Comparison of ENCODE assay signal across 8 mouse cellular contexts in the genomic region with DNA sequence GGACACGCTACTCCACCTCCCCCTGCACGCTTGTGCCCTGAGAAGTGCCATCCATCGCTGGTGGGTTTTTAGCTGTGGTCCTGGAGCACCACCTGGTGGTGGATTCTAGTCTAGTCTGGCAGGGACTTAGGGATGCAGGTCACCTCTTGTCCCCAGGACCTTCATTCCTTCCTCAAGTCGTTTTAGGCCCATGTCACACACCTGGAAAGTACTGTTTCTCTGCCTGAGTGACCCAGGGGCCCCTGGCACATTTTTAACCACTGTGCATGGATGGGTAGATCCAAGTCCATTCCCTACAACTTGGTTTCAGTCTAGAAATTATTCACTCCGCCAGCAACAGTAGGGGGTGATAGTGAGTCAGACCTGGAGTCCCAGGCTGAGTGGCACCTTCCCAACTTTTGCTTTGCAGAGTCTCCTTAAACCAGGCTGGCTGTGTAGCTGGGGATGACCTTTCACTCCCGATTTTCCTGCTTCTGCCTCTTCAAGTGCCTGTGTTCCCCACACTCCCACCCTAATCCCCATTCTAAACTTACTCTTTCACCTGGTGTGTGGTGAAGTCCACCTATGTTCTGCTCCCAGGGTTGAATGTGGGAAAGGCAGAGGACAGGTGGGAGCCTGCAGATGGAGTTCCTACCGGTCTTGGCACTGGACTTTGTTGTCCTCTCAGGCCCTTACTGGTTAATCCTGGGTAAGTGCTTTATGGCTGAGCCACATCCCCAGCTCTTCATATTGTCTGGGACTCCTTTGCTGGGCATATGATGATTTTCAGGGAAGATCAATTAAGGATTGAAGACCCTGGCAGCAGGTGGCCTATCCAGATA. TPM values are rescaled to one million over a fixed set of nuclear protein-coding genes. Genes with fewer than 3 reads are reported as not detected.
DNase-seq lines count a peak whose midpoint lies in the region; ATAC-seq and TF ChIP-seq lines count a peak whose summit lies in the region.

No protein-coding gene starts in this region.

- TF ChIP-seq POLR2A in bone marrow macrophage, adult 2 months (IDR thresholded peaks at IDR 0.05; ENCODE audit: borderline replicate concordance, low read depth, low read length), result no peak
- no peak for TF ChIP-seq POLR2A in embryonic fibroblast, embryonic 13.5 days (IDR thresholded peaks at IDR 0.05; ENCODE audit: low read depth, low read length)

- H3K9ac ChIP-seq in heart, embryonic 16.5 days (ENCODE audit: low read length), result no peak overlapping the region
- no peak overlapping the region for H3K9ac ChIP-seq in liver, embryonic 14.5 days (replicated peaks)
- H3K9ac ChIP-seq in neural tube, embryonic 11.5 days (ENCODE audit: low read length), result no peak overlapping the region
- H3K9ac ChIP-seq in stomach, postnatal 0 days (ENCODE audit: low read length), result no peak overlapping the region

- ATAC-seq in heart, embryonic 16.5 days (replicated peaks; ENCODE audit: extremely low read depth, insufficient read depth, low FRiP score), result peak; percentile 51
- ATAC-seq in liver, embryonic 14.5 days (ENCODE audit: insufficient read depth), result peak; percentile 54
- ATAC-seq in neural tube, embryonic 11.5 days (ENCODE audit: insufficient read depth, low FRiP score, low TSS enrichment), result peak; percentile 42
- peak; percentile 67 for ATAC-seq in stomach, postnatal 0 days (ENCODE audit: low FRiP score, low TSS enrichment)

- peaks cover 60% of the 10 kb centered on the region for H3K36me3 ChIP-seq in heart, embryonic 16.5 days (ENCODE audit: control insufficient read depth, insufficient read depth)
- H3K36me3 ChIP-seq in liver, embryonic 14.5 days (replicated peaks; ENCODE audit: control insufficient read depth, insufficient read depth, low read depth), result peaks cover 16% of the 10 kb centered on the region
- peaks cover 13% of the 10 kb centered on the region for H3K36me3 ChIP-seq in neural tube, embryonic 11.5 days (ENCODE audit: control insufficient read depth, insufficient read depth, low read length)
- H3K36me3 ChIP-seq in stomach, postnatal 0 days (ENCODE audit: control insufficient read depth, insufficient read depth, low read length), result peaks cover 18% of the 10 kb centered on the region

- WGBS in heart, embryonic 16.5 days, result 16% methylated on average over 7 of the region's 7 CpGs
- 15% methylated on average over 7 of the region's 7 CpGs for WGBS in liver, embryonic 14.5 days (ENCODE audit: insufficient replicate concordance)
- WGBS in neural tube, embryonic 11.5 days, result 10% methylated on average over 7 of the region's 7 CpGs
- WGBS in stomach, postnatal 0 days, result 10% methylated on average over 7 of the region's 7 CpGs

- no peak overlapping the region for H3K4me3 ChIP-seq in bone marrow macrophage, adult 2 months (ENCODE audit: insufficient read depth, low read length)
- H3K4me3 ChIP-seq in embryonic fibroblast, embryonic 13.5 days (ENCODE audit: insufficient read depth, low read length), result no peak overlapping the region
- no peak overlapping the region for H3K4me3 ChIP-seq in heart, embryonic 16.5 days (ENCODE audit: low read length)
- H3K4me3 ChIP-seq in liver, embryonic 14.5 days (ENCODE audit: insufficient read depth in 1 of 2, low read depth in 2 of 2, low read length in 2 of 2), result no peak overlapping the region
- no peak overlapping the region for H3K4me3 ChIP-seq in neural tube, embryonic 11.5 days (ENCODE audit: low read depth, low read length)
- no peak overlapping the region for H3K4me3 ChIP-seq in stomach, postnatal 0 days (ENCODE audit: low read depth, low read length)

- no peaks in the 10 kb centered on the region for H3K9me3 ChIP-seq in heart, embryonic 16.5 days (replicated peaks; ENCODE audit: control insufficient read depth, low read length)
- H3K9me3 ChIP-seq in liver, embryonic 14.5 days (ENCODE audit: control insufficient read depth, low read length), result no peaks in the 10 kb centered on the region
- H3K9me3 ChIP-seq in neural tube, embryonic 11.5 days (ENCODE audit: control insufficient read depth, low read length), result no peaks in the 10 kb centered on the region
- no peaks in the 10 kb centered on the region for H3K9me3 ChIP-seq in stomach, postnatal 0 days (ENCODE audit: control insufficient read depth, low read length)

- no peak overlapping the region; the same call in 1 of the 2 replicates for H3K27ac ChIP-seq in bone marrow macrophage, adult 2 months (ENCODE audit: insufficient read depth, low read depth, low read length)
- H3K27ac ChIP-seq in embryonic fibroblast, embryonic 13.5 days (ENCODE audit: insufficient read depth, low read length), result no peak overlapping the region; the same call in 1 of the 2 replicates
- H3K27ac ChIP-seq in heart, embryonic 16.5 days (ENCODE audit: low read length), result peak overlapping the region; percentile 34; the same call in 1 of the 2 replicates
- H3K27ac ChIP-seq in liver, embryonic 14.5 days, result no peak overlapping the region
- no peak overlapping the region for H3K27ac ChIP-seq in neural tube, embryonic 11.5 days (ENCODE audit: low read depth, low read length)
- H3K27ac ChIP-seq in stomach, postnatal 0 days (replicated peaks), result 0 out of 2 replicates have a peak overlapping the region, but pooled peaks have one; percentile 13

- DNase-seq in CD8-positive naive resting alpha-beta T cell, adult 2 months (ENCODE audit: low read depth in 2 of 2, low spot score in 2 of 2), result peak; percentile 74 to 83
- DNase-seq in kidney, postnatal 25 days, result peak; percentile 86 to 89
- DNase-seq in liver, embryonic 14.5 days (ENCODE audit: low read depth in 3 of 3, low spot score in 3 of 3), result peak; percentile 62 to 63 (median 63)
- peak; percentile 86 for DNase-seq in neural tube, embryonic 11.5 days (ENCODE audit: low spot score)
- DNase-seq in stomach, postnatal 0 days (ENCODE audit: low spot score), result peak; percentile 86

- H3K27me3 ChIP-seq in heart, embryonic 16.5 days (ENCODE audit: control insufficient read depth, insufficient read depth, low read length), result no peaks in the 10 kb centered on the region
- no peaks in the 10 kb centered on the region for H3K27me3 ChIP-seq in liver, embryonic 14.5 days (ENCODE audit: control insufficient read depth, insufficient read depth, low read length)
- H3K27me3 ChIP-seq in neural tube, embryonic 11.5 days (ENCODE audit: control insufficient read depth, insufficient read depth, low read length), result no peaks in the 10 kb centered on the region
- no peaks in the 10 kb centered on the region for H3K27me3 ChIP-seq in stomach, postnatal 0 days (ENCODE audit: control insufficient read depth, insufficient read depth, low read length)

- peak; percentile 67 for TF ChIP-seq CTCF in bone marrow macrophage, adult 2 months (IDR thresholded peaks at IDR 0.05; ENCODE audit: low read depth, low read length)
- TF ChIP-seq CTCF in embryonic fibroblast, embryonic 13.5 days (IDR thresholded peaks at IDR 0.05; ENCODE audit: borderline replicate concordance, insufficient read depth, low read length), result peak; percentile 87
- TF ChIP-seq CTCF in liver, embryonic 14.5 days (IDR thresholded peaks at IDR 0.05; ENCODE audit: low read depth), result peak; percentile 94
- TF ChIP-seq CTCF in stomach, postnatal 0 days (IDR thresholded peaks at IDR 0.05; ENCODE audit: low read depth), result peak; percentile 86

- H3K4me2 ChIP-seq in heart, embryonic 16.5 days (ENCODE audit: low read depth, low read length), result no peak overlapping the region
- H3K4me2 ChIP-seq in liver, embryonic 14.5 days (ENCODE audit: low read depth), result no peak overlapping the region
- no peak overlapping the region for H3K4me2 ChIP-seq in neural tube, embryonic 11.5 days (ENCODE audit: low read depth)
- H3K4me2 ChIP-seq in stomach, postnatal 0 days (replicated peaks; ENCODE audit: low read depth), result no peak overlapping the region

- no peak for TF ChIP-seq EP300 in liver, embryonic 14.5 days (IDR thresholded peaks at IDR 0.05; ENCODE audit: low read depth)
- TF ChIP-seq EP300 in stomach, postnatal 0 days (optimal IDR thresholded peaks at IDR 0.05), result no peak

- H3K4me1 ChIP-seq in bone marrow macrophage, adult 2 months (ENCODE audit: control insufficient read depth, insufficient read depth, low read length), result peaks cover 15% of the 10 kb centered on the region
- H3K4me1 ChIP-seq in embryonic fibroblast, embryonic 13.5 days (ENCODE audit: control insufficient read depth, insufficient read depth, low read length), result peaks cover 4% of the 10 kb centered on the region; the same call in 1 of the 2 replicates
- peaks cover 15% of the 10 kb centered on the region for H3K4me1 ChIP-seq in heart, embryonic 16.5 days (ENCODE audit: control insufficient read depth, insufficient read depth, low read length)
- peaks cover 5 to 10% of the 10 kb centered on the region in 2 experiments for H3K4me1 ChIP-seq in liver, embryonic 14.5 days (replicated peaks; ENCODE audit: control insufficient read depth in 2 of 2, insufficient read depth in 2 of 2, low read length in 1 of 2)
- no peaks in the 10 kb centered on the region for H3K4me1 ChIP-seq in neural tube, embryonic 11.5 days (ENCODE audit: control insufficient read depth, insufficient read depth, low read length)
- H3K4me1 ChIP-seq in stomach, postnatal 0 days (replicated peaks; ENCODE audit: control insufficient read depth, insufficient read depth), result no peaks in the 10 kb centered on the region

RNA-seq across cellular contexts. Expression of gene Ccdc8, which starts 10.1 kb away (rescaled TPM):
- not detected in 2 replicates for polyA plus RNA-seq in bone marrow macrophage, adult 2 months (2012; ENCODE audit: insufficient read depth, insufficient read length, missing spikeins)
- polyA plus RNA-seq in embryonic fibroblast, embryonic 13.5 days (2011; ENCODE audit: insufficient read length, low read depth, missing spikeins), result 9.4 and 15.0 TPM in 2 replicates
- polyA plus RNA-seq in heart, embryonic 16.5 days (2015; fragmentation: Nextera tagmentation; extraction: Ambion mirVana), result 45.1 and 47.4 TPM in 2 replicates
- 2.0 and 2.7 TPM in 2 replicates for polyA plus RNA-seq in liver, embryonic 14.5 days (2012; rRNA removed)
- polyA plus RNA-seq in liver, embryonic 14.5 days (2014; fragmentation: Nextera tagmentation; extraction: Ambion mirVana), result 1.5 and 2.3 TPM in 2 replicates
- polyA plus RNA-seq in neural tube, embryonic 11.5 days (2014; fragmentation: Nextera tagmentation; extraction: Ambion mirVana), result 16.9 and 17.7 TPM in 2 replicates
- polyA plus RNA-seq in stomach, postnatal 0 days (2015; fragmentation: Nextera tagmentation; extraction: Ambion mirVana), result 4.7 and 6.7 TPM in 2 replicates

RNA-seq across cellular contexts. Expression of gene Gm42372, which starts 19.7 kb away (rescaled TPM):
- 0.16 TPM in 1 of 2 replicates, not detected in the other for polyA plus RNA-seq in bone marrow macrophage, adult 2 months (2012; ENCODE audit: insufficient read depth, insufficient read length, missing spikeins)
- not detected in 2 replicates for polyA plus RNA-seq in embryonic fibroblast, embryonic 13.5 days (2011; ENCODE audit: insufficient read length, low read depth, missing spikeins)
- 0.07 and 0.09 TPM in 2 replicates for polyA plus RNA-seq in heart, embryonic 16.5 days (2015; fragmentation: Nextera tagmentation; extraction: Ambion mirVana)
- 0.01 and 0.02 TPM in 2 replicates for polyA plus RNA-seq in liver, embryonic 14.5 days (2012; rRNA removed)
- polyA plus RNA-seq in liver, embryonic 14.5 days (2014; fragmentation: Nextera tagmentation; extraction: Ambion mirVana), result 0.03 and 0.04 TPM in 2 replicates
- polyA plus RNA-seq in neural tube, embryonic 11.5 days (2014; fragmentation: Nextera tagmentation; extraction: Ambion mirVana), result 1.8 and 2.0 TPM in 2 replicates
- 0.15 and 0.16 TPM in 2 replicates for polyA plus RNA-seq in stomach, postnatal 0 days (2015; fragmentation: Nextera tagmentation; extraction: Ambion mirVana)

RNA-seq across cellular contexts. Expression of gene Ppp5c, which starts 25.1 kb away (rescaled TPM):
- 70.7 and 83.1 TPM in 2 replicates for polyA plus RNA-seq in bone marrow macrophage, adult 2 months (2012; ENCODE audit: insufficient read depth, insufficient read length, missing spikeins)
- polyA plus RNA-seq in embryonic fibroblast, embryonic 13.5 days (2011; ENCODE audit: insufficient read length, low read depth, missing spikeins), result 63.2 and 72.7 TPM in 2 replicates
- 105 and 108 TPM in 2 replicates for polyA plus RNA-seq in heart, embryonic 16.5 days (2015; fragmentation: Nextera tagmentation; extraction: Ambion mirVana)
- 61.7 and 68.3 TPM in 2 replicates for polyA plus RNA-seq in liver, embryonic 14.5 days (2012; rRNA removed)
- 38.5 and 42.8 TPM in 2 replicates for polyA plus RNA-seq in liver, embryonic 14.5 days (2014; fragmentation: Nextera tagmentation; extraction: Ambion mirVana)
- polyA plus RNA-seq in neural tube, embryonic 11.5 days (2014; fragmentation: Nextera tagmentation; extraction: Ambion mirVana), result 120 and 128 TPM in 2 replicates
- polyA plus RNA-seq in stomach, postnatal 0 days (2015; fragmentation: Nextera tagmentation; extraction: Ambion mirVana), result 51.6 and 57.5 TPM in 2 replicates

RNA-seq across cellular contexts. Expression of gene Pnmal1, which starts 43.1 kb away (rescaled TPM):
- not detected in 2 replicates for polyA plus RNA-seq in bone marrow macrophage, adult 2 months (2012; ENCODE audit: insufficient read depth, insufficient read length, missing spikeins)
- not detected in 2 replicates for polyA plus RNA-seq in embryonic fibroblast, embryonic 13.5 days (2011; ENCODE audit: insufficient read length, low read depth, missing spikeins)
- polyA plus RNA-seq in heart, embryonic 16.5 days (2015; fragmentation: Nextera tagmentation; extraction: Ambion mirVana), result 0.09 TPM in 2 replicates
- 0.01 and 0.03 TPM in 2 replicates for polyA plus RNA-seq in liver, embryonic 14.5 days (2012; rRNA removed)
- 0.03 TPM in 1 of 2 replicates, not detected in the other for polyA plus RNA-seq in liver, embryonic 14.5 days (2014; fragmentation: Nextera tagmentation; extraction: Ambion mirVana)
- 15.6 and 18.0 TPM in 2 replicates for polyA plus RNA-seq in neural tube, embryonic 11.5 days (2014; fragmentation: Nextera tagmentation; extraction: Ambion mirVana)
- 1.7 and 1.8 TPM in 2 replicates for polyA plus RNA-seq in stomach, postnatal 0 days (2015; fragmentation: Nextera tagmentation; extraction: Ambion mirVana)

RNA-seq across cellular contexts. Expression of gene Pnmal2, which starts 58.1 kb away (rescaled TPM):
- not detected in 2 replicates for polyA plus RNA-seq in bone marrow macrophage, adult 2 months (2012; ENCODE audit: insufficient read depth, insufficient read length, missing spikeins)
- polyA plus RNA-seq in embryonic fibroblast, embryonic 13.5 days (2011; ENCODE audit: insufficient read length, low read depth, missing spikeins), result 0.73 and 1.3 TPM in 2 replicates
- polyA plus RNA-seq in heart, embryonic 16.5 days (2015; fragmentation: Nextera tagmentation; extraction: Ambion mirVana), result 5.6 and 6.0 TPM in 2 replicates
- 0.04 and 0.08 TPM in 2 replicates for polyA plus RNA-seq in liver, embryonic 14.5 days (2012; rRNA removed)
- polyA plus RNA-seq in liver, embryonic 14.5 days (2014; fragmentation: Nextera tagmentation; extraction: Ambion mirVana), result 0.08 and 0.14 TPM in 2 replicates
- polyA plus RNA-seq in neural tube, embryonic 11.5 days (2014; fragmentation: Nextera tagmentation; extraction: Ambion mirVana), result 9.4 and 10.5 TPM in 2 replicates
- polyA plus RNA-seq in stomach, postnatal 0 days (2015; fragmentation: Nextera tagmentation; extraction: Ambion mirVana), result 4.7 and 4.8 TPM in 2 replicates

Comparison
In these comparisons a context has a peak if more than half of its experiments do, and no peak if none do; other contexts are left out.
1. H3K27ac ChIP-seq: peak in heart, embryonic 16.5 days (single experiment) and stomach, postnatal 0 days (single experiment); none in bone marrow macrophage, adult 2 months (single experiment), embryonic fibroblast, embryonic 13.5 days (single experiment), liver, embryonic 14.5 days (single experiment) and neural tube, embryonic 11.5 days (single experiment).
2. Peak in every context shown above with its lines, with median percentiles within 50 percentile points of each other: DNase-seq, CTCF ChIP-seq and ATAC-seq.